Mouse (Mus musculus) embryo, embryonic 9.5 days (tissue): Measurements from ENCODE around the gene Mab21l1.

Experiments used
- DNase-seq: peaks from one replicate; pipeline ENCODE4 v3.0.0-alpha.2; 2017; ENCODE audit errors: extremely low spot score

The Mab21l1 gene

DNA sequence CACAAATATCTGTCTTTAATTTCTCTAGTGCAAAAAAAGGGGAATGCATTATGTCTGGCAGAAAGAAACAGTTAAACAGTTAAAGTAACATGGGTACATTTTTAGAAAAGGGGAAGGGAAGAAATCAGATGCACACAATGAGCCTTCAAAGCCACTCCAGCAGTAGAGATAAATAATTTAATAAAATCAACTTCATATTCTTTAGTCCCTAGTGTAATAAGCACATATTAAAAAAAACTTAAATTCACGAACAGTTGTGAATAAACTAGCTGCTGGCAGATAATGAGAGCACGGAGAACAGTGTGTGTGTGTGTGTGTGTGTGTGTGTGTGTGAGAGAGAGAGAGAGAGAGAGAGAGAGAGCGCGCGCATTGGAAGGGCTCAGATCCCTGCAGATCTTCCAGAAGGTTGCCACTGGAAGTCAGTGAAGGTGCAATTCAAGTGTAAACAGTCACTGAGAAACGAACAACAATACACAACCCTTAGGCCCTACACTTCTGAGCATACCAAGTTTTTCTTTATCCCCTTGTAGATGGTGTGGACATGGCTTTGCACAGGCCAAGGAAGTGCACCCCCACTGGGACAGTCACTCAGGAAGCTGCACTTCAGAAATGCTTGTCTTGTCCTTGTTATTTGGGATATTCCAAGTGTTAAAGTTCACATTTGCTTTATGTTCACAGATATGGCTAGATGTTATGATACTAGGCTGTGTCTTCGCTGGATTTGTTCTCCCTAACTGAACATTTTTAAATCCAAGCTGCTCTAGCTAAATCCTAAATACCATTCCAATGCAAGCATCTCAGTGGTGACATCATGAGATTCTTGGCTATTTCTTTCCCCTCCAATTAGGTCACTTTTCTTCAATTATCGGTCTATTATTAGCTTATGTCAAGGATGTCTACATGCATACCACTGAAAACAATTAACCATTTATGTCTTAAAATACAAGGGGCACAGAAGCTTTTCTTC lies 3.3 kb upstream of the Mab21l1 start:
- DNase-seq: peak; percentile 34

DNA sequence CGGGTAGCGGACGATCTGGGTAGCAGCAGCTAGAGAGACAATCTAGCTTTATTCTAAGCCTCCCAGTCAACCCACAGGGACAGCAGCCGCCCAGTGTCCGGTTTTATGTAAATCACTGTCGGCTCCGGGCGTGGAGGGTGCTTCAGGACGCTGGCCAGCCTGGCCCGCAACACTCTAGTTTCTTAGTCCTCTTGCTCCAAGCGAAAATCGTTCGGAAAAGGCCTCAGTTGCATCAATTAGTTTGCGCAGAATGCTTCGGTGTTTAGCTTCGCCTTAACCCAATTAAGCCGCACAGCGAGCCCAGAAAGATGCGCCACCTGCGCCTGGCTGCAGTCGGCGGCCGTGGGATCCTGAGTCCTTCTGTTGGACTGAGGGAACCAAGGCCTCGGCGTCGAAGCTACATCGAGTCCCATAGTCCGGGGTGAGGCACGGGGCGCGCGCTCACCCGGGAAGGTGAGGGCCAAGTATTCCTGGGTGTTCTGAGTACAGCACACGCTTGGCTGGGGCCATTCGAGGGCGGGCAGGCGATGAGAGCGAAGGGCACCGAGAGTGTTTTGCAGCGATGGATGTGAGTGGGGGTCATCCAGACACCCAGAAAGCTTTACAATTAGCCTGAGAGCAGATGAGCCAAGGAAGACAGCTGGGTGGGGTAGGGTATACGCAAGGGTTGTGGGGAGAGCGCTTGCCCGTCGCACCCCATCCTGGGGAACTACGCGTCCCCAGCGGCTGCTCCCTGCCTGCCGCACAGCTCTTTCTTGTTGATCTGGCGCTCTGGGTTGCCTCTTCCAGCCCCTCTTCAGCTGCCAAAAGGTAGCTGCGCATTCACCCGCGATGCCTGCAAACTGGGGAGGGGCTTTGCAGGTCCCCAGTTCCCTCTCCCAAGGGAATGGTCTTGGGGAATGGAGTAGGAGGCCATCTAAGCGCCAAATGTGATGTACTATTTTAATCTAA lies 1.9 kb upstream of the Mab21l1 start:
- peak; percentile 73 for DNase-seq

GRCm38 (mm10) chr3:55781429-55782055 lies 768 bp upstream of the Mab21l1 start:
- DNase-seq: no peak

- DNase-seq: peak; percentile 61
These were observed 461 bp downstream of the Mab21l1 start for GRCm38 (mm10) chr3:55782771-55783170.

DNA sequence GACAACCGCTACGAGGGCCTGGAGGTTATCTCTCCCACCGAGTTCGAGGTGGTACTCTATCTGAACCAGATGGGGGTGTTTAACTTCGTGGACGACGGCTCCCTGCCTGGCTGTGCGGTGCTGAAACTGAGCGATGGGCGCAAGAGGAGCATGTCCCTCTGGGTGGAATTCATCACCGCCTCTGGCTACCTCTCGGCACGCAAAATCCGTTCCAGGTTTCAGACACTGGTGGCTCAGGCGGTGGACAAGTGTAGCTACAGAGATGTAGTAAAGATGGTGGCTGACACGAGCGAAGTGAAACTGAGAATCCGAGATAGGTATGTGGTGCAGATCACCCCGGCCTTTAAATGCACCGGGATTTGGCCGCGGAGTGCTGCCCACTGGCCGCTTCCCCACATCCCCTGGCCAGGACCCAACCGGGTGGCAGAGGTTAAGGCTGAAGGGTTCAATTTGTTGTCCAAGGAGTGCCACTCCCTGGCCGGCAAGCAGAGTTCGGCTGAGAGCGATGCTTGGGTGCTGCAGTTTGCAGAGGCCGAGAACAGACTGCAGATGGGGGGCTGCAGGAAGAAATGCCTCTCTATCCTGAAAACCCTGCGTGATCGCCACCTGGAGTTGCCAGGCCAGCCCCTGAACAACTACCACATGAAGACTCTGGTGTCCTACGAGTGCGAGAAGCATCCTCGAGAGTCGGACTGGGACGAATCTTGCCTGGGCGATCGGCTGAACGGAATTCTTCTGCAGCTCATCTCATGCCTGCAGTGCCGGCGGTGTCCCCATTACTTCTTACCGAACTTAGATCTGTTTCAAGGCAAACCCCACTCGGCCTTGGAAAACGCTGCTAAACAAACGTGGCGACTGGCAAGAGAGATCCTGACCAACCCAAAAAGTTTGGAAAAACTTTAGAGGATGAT lies 1.1 kb downstream of the Mab21l1 start:
- DNase-seq: peak; percentile 71

GRCm38 (mm10) chr3:55784101-55784500 lies 1.8 kb downstream of the Mab21l1 start:
- peak; percentile 63 for DNase-seq

- no peak for DNase-seq
These were observed 3.1 kb downstream of the Mab21l1 start for GRCm38 (mm10) chr3:55785266-55785980.

DNA sequence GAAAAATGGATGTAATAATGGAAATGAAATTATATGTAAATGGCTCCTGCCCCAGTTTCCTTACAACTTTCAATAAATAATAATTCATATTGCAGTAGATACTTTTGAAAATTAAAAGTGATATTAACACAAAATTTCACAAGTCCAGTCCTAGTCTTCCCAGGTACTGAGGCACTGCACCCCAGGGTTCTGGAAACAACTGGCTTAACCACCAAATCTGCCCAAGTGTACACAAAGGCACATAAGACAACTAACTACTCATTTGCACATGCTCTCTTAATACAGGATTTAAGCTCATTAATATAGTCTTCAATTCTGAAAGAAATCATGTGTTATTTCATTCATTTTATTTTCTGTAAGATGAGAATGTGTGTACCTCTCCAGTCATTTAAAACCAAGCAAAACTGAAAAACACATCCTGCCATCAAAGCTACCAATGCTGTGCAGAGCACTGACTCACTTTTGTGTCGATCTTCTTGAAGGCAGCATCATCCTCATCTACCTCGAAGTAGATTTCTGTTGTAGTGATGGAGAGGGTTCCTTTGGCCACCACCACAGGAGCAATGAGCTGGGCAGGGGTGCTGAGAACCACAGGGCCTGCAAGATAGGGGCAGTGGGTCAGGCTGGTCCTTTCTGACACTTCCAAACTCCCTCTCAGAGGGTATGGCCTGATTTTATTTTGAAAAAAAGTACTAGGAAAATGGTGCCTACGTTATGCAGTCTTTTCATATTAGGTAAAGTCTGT lies 3.8 kb downstream of the Mab21l1 start:
- DNase-seq: no peak

GRCm38 (mm10) chr3:55786835-55787486 lies 4.7 kb downstream of the Mab21l1 start:
- peak; percentile 40 for DNase-seq

- DNase-seq: peak; percentile 80
These were observed 5.3 kb downstream of the Mab21l1 start for GRCm38 (mm10) chr3:55787487-55788213.

GRCm38 (mm10) chr3:55788214-55788586 lies 5.9 kb downstream of the Mab21l1 start:
- DNase-seq: no peak

DNA sequence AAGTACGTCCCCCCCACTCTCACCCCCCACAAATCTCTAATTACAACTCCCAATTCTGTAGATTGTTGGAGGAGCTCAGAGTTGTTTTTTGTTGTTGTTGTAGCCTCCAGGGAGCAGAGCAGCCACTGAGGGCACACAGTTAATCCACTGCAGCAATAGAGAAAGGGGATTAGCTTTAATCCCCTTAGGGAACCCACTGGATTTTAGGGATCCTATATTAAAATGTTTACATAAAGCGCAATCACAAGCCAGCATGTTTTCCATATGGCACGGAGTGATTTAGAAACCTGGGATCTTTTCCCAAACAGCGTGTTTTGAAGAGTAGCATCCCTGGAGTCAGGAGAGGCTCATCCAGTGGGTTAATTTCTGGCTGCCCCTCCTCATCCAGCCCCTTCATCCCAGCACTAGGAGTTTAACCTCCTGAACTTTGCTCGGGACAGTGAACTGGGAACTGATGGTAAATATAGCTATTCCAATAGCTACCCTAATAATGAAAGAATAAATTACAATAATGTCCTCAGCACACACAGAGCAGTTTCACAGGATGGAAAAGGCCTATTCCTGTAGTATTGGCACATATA lies 6.4 kb downstream of the Mab21l1 start:
- peak; percentile 14 for DNase-seq

GRCm38 (mm10) chr3:55789856-55790255 lies 7.5 kb downstream of the Mab21l1 start:
- no peak for DNase-seq

DNA sequence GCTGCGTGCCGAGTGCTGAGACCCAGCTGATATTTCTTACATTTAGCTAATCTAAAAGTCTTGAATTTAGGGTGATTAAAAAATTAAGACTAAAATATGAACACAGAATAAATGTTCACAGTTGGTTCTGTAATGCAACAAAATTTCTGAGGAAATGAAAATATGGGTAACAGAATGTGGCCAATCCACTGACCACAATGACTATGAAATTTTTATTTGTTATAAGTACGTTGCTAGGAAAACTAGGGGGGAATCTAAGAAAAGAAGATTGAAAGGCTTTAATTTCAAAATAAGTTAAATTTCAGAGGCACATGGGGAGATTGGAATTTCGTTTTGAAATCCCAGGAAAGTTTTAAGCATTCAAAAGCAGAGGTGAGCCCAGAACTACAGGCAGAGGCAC lies 8.3 kb downstream of the Mab21l1 start:
- DNase-seq: no peak

GRCm38 (mm10) chr3:55792251-55792650 lies 9.9 kb downstream of the Mab21l1 start:
- DNase-seq: no peak

DNA sequence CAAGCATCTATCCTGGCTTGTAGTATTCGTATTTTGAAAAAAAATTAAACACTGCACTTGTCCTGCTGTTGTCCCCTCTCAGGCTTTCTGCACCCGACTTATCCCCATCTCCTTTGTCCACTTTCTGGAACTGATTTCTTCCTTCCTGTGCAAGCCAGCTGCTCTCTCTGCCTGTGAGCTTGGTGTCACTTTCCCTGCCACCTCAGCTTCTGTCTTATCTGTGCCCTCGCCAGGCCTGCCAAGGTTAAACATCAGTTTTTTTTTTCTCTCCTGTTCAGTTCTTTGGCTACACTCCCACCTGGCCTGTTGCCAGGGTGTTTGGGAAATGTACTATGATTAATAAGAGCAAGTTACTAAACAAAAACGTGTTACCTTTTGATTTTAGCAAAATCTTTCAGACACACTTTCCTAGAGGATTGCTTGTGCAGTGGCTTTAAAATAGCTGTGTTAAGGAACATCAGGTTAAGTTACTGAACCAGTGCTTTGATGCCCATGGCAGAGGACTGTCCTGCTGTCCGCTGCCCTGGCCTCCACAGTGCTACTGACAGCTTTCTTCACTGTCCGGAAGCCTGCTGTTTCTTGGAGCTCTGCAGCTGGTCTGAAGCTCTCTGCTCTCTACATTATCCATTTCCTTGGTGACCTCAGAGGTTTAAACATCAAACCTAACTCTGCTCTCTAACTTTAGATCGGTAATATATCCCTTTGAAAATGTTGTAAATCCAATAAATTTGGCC lies 11.7 kb downstream of the Mab21l1 start:
- DNase-seq: no peak

DNA sequence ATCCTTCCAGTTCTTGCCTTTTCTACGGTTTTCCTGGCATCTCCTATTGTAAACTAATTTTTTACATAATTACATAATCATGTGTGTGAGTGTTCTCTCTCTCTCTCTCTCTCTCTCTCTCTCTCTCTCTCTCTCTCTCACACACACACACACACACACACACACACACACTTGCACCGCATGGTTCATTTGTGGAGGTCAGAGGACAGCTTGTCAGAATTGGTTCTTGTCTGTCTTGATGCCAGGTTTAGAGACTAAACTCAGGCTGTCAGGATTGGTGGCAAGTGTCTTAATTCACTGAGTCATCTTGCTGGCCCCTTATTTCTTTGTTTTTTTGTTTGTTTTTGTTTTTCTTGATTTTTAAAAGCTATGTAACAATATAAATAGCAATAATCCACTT lies 12.5 kb downstream of the Mab21l1 start:
- no peak for DNase-seq
